Mouse (Mus musculus) embryonic fibroblast, embryonic 13.5 days (primary cell): ENCODE results near the gene AL731706.2.

Source experiments
- CTCF ChIP-seq: IDR thresholded peaks from 2 replicates; pipeline ENCODE4 v1.5.1; 2011; ENCODE audit warnings: mild to moderate bottlenecking, control low read depth, low read length, moderate library complexity, borderline replicate concordance; ENCODE audit not compliant: insufficient read depth
- POLR2A ChIP-seq: IDR thresholded peaks from 2 replicates; pipeline ENCODE4 v1.6.1; 2011; ENCODE audit warnings: low read depth, mild to moderate bottlenecking, control low read depth, low read length, moderate library complexity

GRCm38 (mm10) chr2:136896131-136896530 lies 10.7 kb upstream of the AL731706.2 start:
- TF ChIP-seq CTCF, result no peak
- TF ChIP-seq POLR2A, result no peak
